In the genomic region with DNA sequence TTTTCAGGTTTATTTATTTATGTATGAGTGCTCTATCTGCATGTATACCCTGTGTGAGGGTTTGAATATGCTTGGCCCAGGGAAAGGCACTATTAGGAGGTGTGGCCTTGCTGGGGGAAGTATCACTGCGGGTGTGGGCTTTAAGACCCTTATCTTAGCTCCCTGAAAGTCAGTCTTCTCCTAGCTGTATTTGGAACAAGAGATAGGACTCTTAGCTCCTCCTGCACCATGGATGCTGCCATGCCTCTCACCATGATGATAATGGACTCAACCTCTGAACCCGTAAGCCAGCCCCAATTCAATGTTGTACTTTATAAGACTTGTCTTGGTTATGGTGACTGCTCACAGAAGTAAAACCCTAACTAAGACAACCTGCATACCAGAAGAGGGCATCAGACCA, we compare ENCODE assay signal across 23 mouse cellular contexts. TPM values are rescaled to one million over a fixed set of nuclear protein-coding genes. Genes with fewer than 3 reads are reported as not detected.
A peak's percentile ranks its signal among the peaks of the same experiment; 100 is the strongest.
DNase-seq lines count a peak whose midpoint lies in the region; ATAC-seq and TF ChIP-seq lines count a peak whose summit lies in the region.
"Had no signal": no experiment of that assay in that cellular context is flagged by ENCODE, and none has a peak within 500 bp of the region (broad histone marks: within the 10 kb centered on the region; RNA-seq: fewer than 3 reads in every experiment).

No protein-coding gene starts in this region.

- no peaks in the 10 kb centered on the region for H3K36me3 ChIP-seq in intestine, embryonic 15.5 days
- no peaks in the 10 kb centered on the region for H3K36me3 ChIP-seq in intestine, postnatal 0 days (ENCODE audit: control insufficient read depth, insufficient read depth)
- H3K36me3 ChIP-seq in liver, embryonic 12.5 days = no peaks in the 10 kb centered on the region
- H3K36me3 ChIP-seq: embryonic facial prominence, embryonic 13.5 days; forebrain, embryonic 10.5 days; heart, embryonic 15.5 days; midbrain, embryonic 10.5 days; neural tube, embryonic 12.5 days had no signal

- ATAC-seq in intestine, embryonic 15.5 days = peak; percentile 64; the same call in 1 of the 2 replicates
- ATAC-seq in intestine, postnatal 0 days = no peak
- peak; percentile 89 for ATAC-seq in liver, embryonic 12.5 days
- peak; percentile 58 for ATAC-seq in megakaryocyte-erythroid progenitor cell, adult 5-6 weeks (replicated peaks; ENCODE audit: low FRiP score, low TSS enrichment, poor library complexity, severe bottlenecking)
- ATAC-seq: forebrain, postnatal 0 days had no signal

- H3K9me3 ChIP-seq in intestine, embryonic 15.5 days = no peaks in the 10 kb centered on the region
- H3K9me3 ChIP-seq in intestine, postnatal 0 days (ENCODE audit: control insufficient read depth) = no peaks in the 10 kb centered on the region
- no peaks in the 10 kb centered on the region for H3K9me3 ChIP-seq in liver, embryonic 12.5 days (replicated peaks)
- H3K9me3 ChIP-seq: embryonic facial prominence, embryonic 13.5 days; forebrain, embryonic 10.5 days; heart, embryonic 15.5 days; midbrain, embryonic 10.5 days; neural tube, embryonic 12.5 days had no signal

- WGBS in intestine, embryonic 15.5 days = 84% methylated on average over 2 of the region's 2 CpGs
- 72% methylated on average over 2 of the region's 2 CpGs for WGBS in intestine, postnatal 0 days
- WGBS in liver, embryonic 12.5 days (ENCODE audit: insufficient replicate concordance) = 23% methylated on average over 2 of the region's 2 CpGs

- no peaks in the 10 kb centered on the region for H3K4me1 ChIP-seq in intestine, embryonic 15.5 days (replicated peaks)
- no peaks in the 10 kb centered on the region for H3K4me1 ChIP-seq in intestine, postnatal 0 days (replicated peaks; ENCODE audit: control insufficient read depth, insufficient read depth, low read length)
- peaks cover 82% of the 10 kb centered on the region for H3K4me1 ChIP-seq in liver, embryonic 12.5 days
- H3K4me1 ChIP-seq: embryonic facial prominence, embryonic 13.5 days; forebrain, embryonic 10.5 days; heart, embryonic 15.5 days; midbrain, embryonic 10.5 days; neural tube, embryonic 12.5 days had no signal

- no peak overlapping the region for H3K27ac ChIP-seq in intestine, embryonic 15.5 days
- no peak overlapping the region for H3K27ac ChIP-seq in intestine, postnatal 0 days (ENCODE audit: low read depth, low read length)
- peak overlapping the region; percentile 93 for H3K27ac ChIP-seq in liver, embryonic 12.5 days
- no peak overlapping the region for H3K27ac ChIP-seq in layer of hippocampus, adult 2 months
- H3K27ac ChIP-seq: embryonic facial prominence, embryonic 13.5 days; forebrain, embryonic 10.5 days; gastrocnemius, adult 2 months; heart, embryonic 15.5 days; left cerebral cortex, adult 2 months; midbrain, embryonic 10.5 days; neural tube, embryonic 12.5 days had no signal

- H3K4me2 ChIP-seq in intestine, embryonic 15.5 days (replicated peaks) = no peak overlapping the region
- H3K4me2 ChIP-seq in intestine, postnatal 0 days (replicated peaks; ENCODE audit: low read depth) = no peak overlapping the region
- peak overlapping the region; percentile 61 for H3K4me2 ChIP-seq in liver, embryonic 12.5 days
- H3K4me2 ChIP-seq: embryonic facial prominence, embryonic 13.5 days; heart, embryonic 15.5 days; neural tube, embryonic 12.5 days had no signal

- H3K9ac ChIP-seq in intestine, embryonic 15.5 days = no peak overlapping the region
- no peak overlapping the region for H3K9ac ChIP-seq in intestine, postnatal 0 days (ENCODE audit: low read depth, low read length)
- H3K9ac ChIP-seq in liver, embryonic 12.5 days = peak overlapping the region; percentile 45
- H3K9ac ChIP-seq: embryonic facial prominence, embryonic 13.5 days; forebrain, postnatal 0 days; heart, embryonic 15.5 days; neural tube, embryonic 12.5 days had no signal

- H3K27me3 ChIP-seq in intestine, embryonic 15.5 days (replicated peaks) = no peaks in the 10 kb centered on the region
- H3K27me3 ChIP-seq in intestine, postnatal 0 days (replicated peaks; ENCODE audit: control insufficient read depth, insufficient read depth, low read length) = no peaks in the 10 kb centered on the region
- H3K27me3 ChIP-seq in liver, embryonic 12.5 days (replicated peaks) = no peaks in the 10 kb centered on the region
- H3K27me3 ChIP-seq: embryonic facial prominence, embryonic 13.5 days; heart, embryonic 15.5 days; neural tube, embryonic 12.5 days had no signal

- no peak overlapping the region for H3K4me3 ChIP-seq in intestine, embryonic 15.5 days (replicated peaks)
- H3K4me3 ChIP-seq in intestine, postnatal 0 days (ENCODE audit: low read depth, low read length) = no peak overlapping the region
- H3K4me3 ChIP-seq in liver, embryonic 12.5 days = peak overlapping the region; percentile 18; the same call in 1 of the 2 replicates
- H3K4me3 ChIP-seq in layer of hippocampus, adult 2 months = no peak overlapping the region
- H3K4me3 ChIP-seq: embryonic facial prominence, embryonic 13.5 days; forebrain, embryonic 10.5 days; gastrocnemius, adult 2 months; heart, embryonic 15.5 days; left cerebral cortex, adult 2 months; midbrain, embryonic 10.5 days; neural tube, embryonic 12.5 days had no signal

- DNase-seq in c-Kit-positive CD71-positive TER-119-positive erythroid progenitor cells, embryonic 14.5 days (ENCODE audit: low spot score) = peak; percentile 69
- DNase-seq in cerebellum, postnatal 14 days = no peak
- DNase-seq in layer of hippocampus, adult 2 months (ENCODE audit: low spot score in 2 of 2) = no peak
- DNase-seq in gastrocnemius, postnatal 25 days = no peak
- DNase-seq: cerebellum, postnatal 10 days; forebrain, postnatal 0 days; gastrocnemius, adult 2 months; kidney, adult 9 months; kidney, postnatal 36 days; layer of hippocampus, adult 9-11 months; lung, adult 2 months; lung, postnatal 36 days; thymus, adult 2 months had no signal

- no peak for TF ChIP-seq CTCF in intestine, postnatal 0 days (IDR thresholded peaks at IDR 0.05; ENCODE audit: low read depth)
- TF ChIP-seq CTCF in layer of hippocampus, adult 2 months (conservative IDR thresholded peaks at IDR 0.05) = no peak

RNA-seq across cellular contexts. Expression of gene Usp7, which starts 39.8 kb away (rescaled TPM):
- 22.6 and 25.5 TPM in 2 replicates for polyA plus RNA-seq in intestine, embryonic 15.5 days (2015; fragmentation: Nextera tagmentation; extraction: Ambion mirVana)
- 16.3 and 19.7 TPM in 2 replicates for polyA plus RNA-seq in intestine, postnatal 0 days (2015; fragmentation: Nextera tagmentation; extraction: Ambion mirVana)
- polyA plus RNA-seq in liver, embryonic 12.5 days (2016; fragmentation: Nextera tagmentation; extraction: Ambion mirVana) = 32.9 and 33.5 TPM in 2 replicates
- total RNA-seq in megakaryocyte-erythroid progenitor cell, adult 5-6 weeks (2014; fragmentation: Nextera tagmentation) = 196 and 235 TPM in 2 replicates
- total RNA-seq in megakaryocyte-erythroid progenitor cell, adult 5-6 weeks (2017) = 202 and 222 TPM in 2 replicates
- 100 to 1,000 TPM; 163 to 168 TPM for total RNA-seq in layer of hippocampus, adult 2 months (2021)
- total RNA-seq in gastrocnemius, postnatal 25 days (2021) = 10 to 100 TPM; 49.3 to 49.4 TPM
